Mouse (Mus musculus) heart, embryonic 12.5 days (tissue): ENCODE data around the gene Uri1. TPM values are rescaled to one million over a fixed set of nuclear protein-coding genes. Genes with fewer than 3 reads are reported as not detected.

Experiments used
- ATAC-seq: fragments of 200-750 bp; cut with Nextera tagmentation; 2 replicates; pipeline ENCODE4 v1.8.0; 2017; ENCODE audit warnings: moderate TSS enrichment, moderate library complexity; ENCODE audit not compliant: insufficient number of reproducible peaks, low FRiP score
- H3K27ac ChIP-seq: fragments of 300-500 bp; sonication (generic); 2 replicates; pipeline ENCODE4 v1.5.1; 2016; ENCODE audit warnings: mild to moderate bottlenecking, moderate library complexity; ENCODE audit not compliant: poor library complexity, severe bottlenecking
- H3K27me3 ChIP-seq: fragments of 300-500 bp; sonication (generic); replicated peaks from 2 replicates; pipeline ENCODE4 v1.6.1; 2016; ENCODE audit warnings: mild to moderate bottlenecking, moderate library complexity
- H3K36me3 ChIP-seq: fragments of 300-500 bp; sonication (generic); 2 replicates; pipeline ENCODE4 v1.6.1; 2016; ENCODE audit warnings: mild to moderate bottlenecking, moderate library complexity
- H3K4me1 ChIP-seq: fragments of 300-500 bp; sonication (generic); replicated peaks from 2 replicates; pipeline ENCODE4 v1.6.1; 2016; ENCODE audit warnings: mild to moderate bottlenecking
- H3K4me2 ChIP-seq: fragments of 300-500 bp; sonication (generic); 2 replicates; pipeline ENCODE4 v1.6.1; 2016; ENCODE audit warnings: mild to moderate bottlenecking, moderate library complexity
- H3K4me3 ChIP-seq: fragments of 300-500 bp; sonication (generic); 2 replicates; pipeline ENCODE4 v1.5.1; 2016; ENCODE audit warnings: mild to moderate bottlenecking
- H3K9ac ChIP-seq: fragments of 300-500 bp; sonication (generic); 2 replicates; pipeline ENCODE4 v1.6.1; 2016; ENCODE audit warnings: mild to moderate bottlenecking, moderate library complexity
- H3K9me3 ChIP-seq: fragments of 300-500 bp; sonication (generic); replicated peaks from 2 replicates; pipeline ENCODE4 v1.6.1; 2016; ENCODE audit warnings: mild to moderate bottlenecking, moderate library complexity
- WGBS: fragments of 180-500 bp; shearing (Covaris S2); methylation state at CpG from one replicate; pipeline ENCODE4 v1.1.7; 2016; 5-methylcytosine and 5-hydroxymethylcytosine counted together
- polyA plus RNA-seq: library from polyadenylated mRNA; unstranded; fragments of >200 nt; fragmentation: Nextera tagmentation; extraction: Ambion mirVana; gene quantifications from 2 replicates; pipeline ENCODE4 v1.2.1, GENCODE M21; 2016

The Uri1 gene
- polyA plus RNA-seq, 1 experiment from 2014 or later, result 43.5 TPM

DNA sequence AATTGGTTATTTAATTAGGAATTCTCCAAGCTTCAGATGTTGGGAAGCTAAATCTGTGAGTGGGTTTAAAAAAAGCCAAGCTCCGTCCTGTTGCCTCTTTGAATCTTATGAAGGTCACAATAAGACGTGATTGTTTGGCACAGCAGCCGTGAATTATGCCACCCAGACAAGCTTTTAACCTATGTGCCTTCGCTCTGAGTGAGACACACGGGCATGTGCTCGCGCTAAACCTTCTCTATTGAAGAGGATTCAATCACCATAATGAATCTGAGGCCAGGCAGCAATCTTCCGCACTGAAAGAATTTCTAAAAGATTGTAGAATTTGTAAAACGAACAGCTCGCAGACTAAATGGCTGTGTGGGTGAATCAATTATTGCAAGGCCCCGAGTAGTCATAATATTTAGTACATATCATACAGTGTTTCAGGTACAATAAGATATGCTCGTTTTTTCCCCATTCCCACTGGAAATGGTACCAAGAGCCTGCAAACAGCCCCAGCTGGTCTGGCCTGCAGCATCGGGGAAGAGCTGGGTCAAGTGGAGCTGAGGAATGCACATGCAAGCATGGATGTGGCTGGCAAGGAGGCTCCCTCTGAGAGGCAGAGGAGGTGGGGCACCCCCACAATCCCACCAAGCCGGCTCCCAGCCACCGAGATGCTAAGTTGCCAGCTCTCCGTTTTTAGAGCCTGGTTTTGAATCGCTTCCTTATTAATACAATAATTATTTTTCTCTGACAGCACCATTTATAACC is 101.5 kb downstream of the Uri1 start:
- H3K9me3 ChIP-seq, result peaks cover 16% of the 10 kb centered on the region
- H3K4me1 ChIP-seq, result no peaks in the 10 kb centered on the region
- H3K4me3 ChIP-seq, result no peak overlapping the region
- no peak overlapping the region for H3K27ac ChIP-seq
- H3K27me3 ChIP-seq, result 0 out of 2 replicates have a peak, but pooled peaks cover 8% of the 10 kb centered on the region
- WGBS, result 76% methylated on average over 17 of the region's 17 CpGs
- no peak overlapping the region for H3K9ac ChIP-seq
- no peak for ATAC-seq
- no peaks in the 10 kb centered on the region for H3K36me3 ChIP-seq
- no peak overlapping the region for H3K4me2 ChIP-seq

DNA sequence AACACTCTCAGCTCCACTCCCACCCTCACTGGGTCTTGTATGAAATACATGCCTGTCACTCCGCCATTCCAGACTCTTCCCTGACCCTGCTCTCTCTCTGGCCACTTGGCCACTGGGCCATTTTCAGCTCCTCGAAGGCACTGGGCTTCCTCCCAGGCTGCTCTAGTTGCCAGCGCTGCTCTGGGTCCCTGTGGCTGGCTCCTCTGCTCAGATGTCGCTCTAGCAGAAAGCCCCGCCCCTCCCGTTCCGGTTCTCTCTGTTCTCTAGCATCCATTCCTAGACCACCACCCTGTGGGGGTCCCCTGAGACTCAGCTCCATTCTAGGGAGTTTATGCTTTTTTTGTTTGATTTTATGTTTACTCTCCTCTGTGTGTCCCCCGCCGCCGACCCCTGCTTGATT is 104.4 kb downstream of the Uri1 start:
- Histone ChIP-seq H3K4me3 (no peak overlapping the region), H3K27ac (no peak overlapping the region), H3K27me3 (0 out of 2 replicates have a peak, but pooled peaks cover 13% of the 10 kb centered on the region), H3K36me3 (no peaks in the 10 kb centered on the region), H3K4me2 (no peak overlapping the region), H3K4me1 (no peaks in the 10 kb centered on the region), H3K9me3 (peaks cover 12% of the 10 kb centered on the region), H3K9ac (no peak overlapping the region)
- WGBS, result 49% methylated on average over 10 of the region's 10 CpGs
- no peak for ATAC-seq

DNA sequence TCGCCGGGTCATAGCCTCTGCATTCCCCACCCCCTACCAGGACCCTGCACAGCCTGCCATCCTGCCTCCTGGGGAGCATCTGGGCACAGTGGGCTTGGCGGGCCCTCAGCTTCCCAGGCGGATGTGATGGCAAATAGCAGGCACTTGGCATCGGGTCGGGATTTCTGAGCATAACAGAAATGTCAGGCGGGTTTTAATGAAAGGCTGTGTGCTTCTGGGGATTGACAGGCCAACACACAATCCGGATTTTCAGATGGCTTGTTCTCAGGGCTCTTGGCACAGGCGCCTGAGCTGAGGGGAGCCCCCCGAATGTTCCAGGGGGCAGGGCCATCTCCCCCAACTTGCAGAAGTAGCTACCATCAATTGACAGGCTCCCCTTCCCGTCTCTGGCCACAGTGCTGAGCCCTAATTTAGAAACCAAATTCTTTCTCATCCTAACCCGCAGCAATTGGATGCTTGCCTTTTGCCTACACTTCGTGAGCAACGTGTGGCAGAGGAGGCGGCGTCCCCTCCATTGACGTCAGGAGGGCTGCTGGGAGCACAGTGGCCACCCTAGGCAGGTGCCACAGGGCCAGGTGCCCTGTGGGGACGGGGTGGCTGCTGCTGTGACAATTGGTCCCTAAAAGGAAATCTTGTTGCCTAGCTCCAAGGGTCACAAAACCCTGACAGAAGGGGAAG is 106.5 kb downstream of the Uri1 start:
- WGBS, result 62% methylated on average over 18 of the region's 18 CpGs
- H3K9ac ChIP-seq, result no peak overlapping the region

DNA sequence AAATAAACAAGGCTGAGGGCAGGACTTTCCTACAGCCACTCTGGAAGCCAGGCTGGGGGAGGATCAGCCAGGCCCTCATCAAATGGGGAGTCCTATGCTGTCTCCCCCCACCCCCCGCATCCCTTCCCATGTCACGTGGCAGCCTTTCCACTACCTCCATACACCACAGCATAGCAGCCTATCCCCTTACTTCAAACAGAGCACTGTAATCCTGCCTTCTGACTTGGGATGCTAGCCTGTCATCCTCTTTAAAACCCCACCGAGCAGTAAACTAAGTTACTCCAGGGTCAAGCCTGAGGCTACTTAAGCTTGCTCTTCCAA is 111.6 kb downstream of the Uri1 start:
- H3K9ac ChIP-seq, result no peak overlapping the region
- no peaks in the 10 kb centered on the region for H3K36me3 ChIP-seq
- H3K4me1 ChIP-seq, result peaks cover 6% of the 10 kb centered on the region; the same call in 1 of the 2 replicates
- H3K9me3 ChIP-seq, result 0 out of 2 replicates have a peak, but pooled peaks cover 11% of the 10 kb centered on the region
- WGBS, result 38% methylated on average over 3 of the region's 3 CpGs
- no peak overlapping the region for H3K27ac ChIP-seq
- H3K4me2 ChIP-seq, result no peak overlapping the region
- no peak overlapping the region for H3K4me3 ChIP-seq
- ATAC-seq, result no peak
- H3K27me3 ChIP-seq, result 0 out of 2 replicates have a peak, but pooled peaks cover 4% of the 10 kb centered on the region

More for the DNA sequence above, 106.5 kb downstream of the Uri1 start:
- no peaks in the 10 kb centered on the region for H3K36me3 ChIP-seq
- H3K4me3 ChIP-seq, result no peak overlapping the region
- H3K27ac ChIP-seq, result no peak overlapping the region
- no peak overlapping the region for H3K4me2 ChIP-seq
- 0 out of 2 replicates have a peak, but pooled peaks cover 11% of the 10 kb centered on the region for H3K9me3 ChIP-seq
- H3K4me1 ChIP-seq, result 0 out of 2 replicates have a peak, but pooled peaks cover under 1% of the 10 kb centered on the region
- ATAC-seq, result no peak
- 0 out of 2 replicates have a peak, but pooled peaks cover 13% of the 10 kb centered on the region for H3K27me3 ChIP-seq

DNA sequence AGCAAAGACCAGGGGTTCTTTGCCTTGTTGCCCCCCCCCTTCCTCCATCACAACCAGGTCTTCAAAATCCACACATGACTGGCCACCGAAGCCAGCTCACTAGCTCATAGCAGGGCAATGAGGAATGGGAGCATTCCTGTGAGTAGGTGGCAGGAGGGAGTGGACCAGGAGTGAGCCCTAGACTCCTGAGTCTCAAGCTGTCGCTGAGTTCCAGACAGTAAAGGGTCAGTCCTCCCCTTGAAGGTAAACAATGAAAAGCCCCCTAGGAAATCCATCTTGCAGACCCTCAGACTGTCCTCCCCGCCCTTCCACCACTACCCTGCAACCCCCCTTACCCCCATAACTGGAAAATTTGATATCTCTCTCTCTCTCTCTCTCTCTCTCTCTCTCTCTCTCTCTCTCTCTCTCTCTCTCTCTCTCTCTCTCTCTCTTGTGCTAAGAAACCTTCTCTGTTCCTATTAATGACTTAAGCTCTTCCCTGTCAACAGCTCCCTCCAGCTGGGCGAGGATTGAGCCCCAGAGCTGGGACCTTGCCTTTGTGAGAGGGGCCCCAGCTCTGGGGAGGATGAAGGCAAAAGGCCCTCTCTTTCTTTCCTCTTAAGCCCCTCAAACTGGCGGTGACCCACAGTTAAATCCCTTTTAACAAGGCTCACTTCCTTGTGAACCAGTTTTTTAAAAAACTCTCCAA is 112.1 kb downstream of the Uri1 start:
- H3K9me3 ChIP-seq, result 0 out of 2 replicates have a peak, but pooled peaks cover 11% of the 10 kb centered on the region
- no peak overlapping the region for H3K27ac ChIP-seq
- ATAC-seq, result no peak
- 35% methylated on average over 5 of the region's 5 CpGs for WGBS
- H3K9ac ChIP-seq, result no peak overlapping the region
- H3K4me1 ChIP-seq, result peaks cover 6% of the 10 kb centered on the region; the same call in 1 of the 2 replicates
- no peak overlapping the region for H3K4me3 ChIP-seq
- no peaks in the 10 kb centered on the region for H3K27me3 ChIP-seq
- no peaks in the 10 kb centered on the region for H3K36me3 ChIP-seq
- H3K4me2 ChIP-seq, result no peak overlapping the region

DNA sequence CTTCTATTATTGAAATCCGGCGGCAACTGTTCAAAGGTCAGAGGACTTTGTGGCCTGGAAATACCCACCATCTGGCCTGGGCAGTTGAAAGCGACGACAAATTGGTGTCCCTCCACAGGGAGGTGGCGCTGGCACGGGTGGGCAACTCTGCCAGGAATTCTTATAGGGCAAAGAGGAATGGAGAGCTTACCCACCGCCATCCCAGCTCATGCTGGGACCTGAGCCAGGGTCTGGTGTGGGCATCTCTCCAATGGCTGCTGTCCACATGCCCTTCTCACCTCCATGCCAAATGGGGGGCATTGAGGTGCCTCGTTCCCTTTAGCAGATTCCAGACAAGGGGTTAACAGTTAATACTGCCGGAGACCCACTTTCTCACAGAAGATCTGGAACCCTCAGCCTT is 113.2 kb downstream of the Uri1 start:
- no peak overlapping the region for H3K9ac ChIP-seq
- H3K4me3 ChIP-seq, result no peak overlapping the region
- no peak overlapping the region for H3K4me2 ChIP-seq
- no peak overlapping the region for H3K27ac ChIP-seq
- peaks cover 6% of the 10 kb centered on the region; the same call in 1 of the 2 replicates for H3K4me1 ChIP-seq
- 0 out of 2 replicates have a peak, but pooled peaks cover 7% of the 10 kb centered on the region for H3K9me3 ChIP-seq
- no peaks in the 10 kb centered on the region for H3K27me3 ChIP-seq
- 82% methylated on average over 9 of the region's 9 CpGs for WGBS
- no peaks in the 10 kb centered on the region for H3K36me3 ChIP-seq
- ATAC-seq, result no peak

Other genes with a start within 250 kb of the Uri1 start
- gene Zfp536, start 249.9 kb downstream of the Uri1 start, polyA plus RNA-seq, result 4.7 and 5.1 TPM in 2 replicates
- 47.9 and 48.1 TPM in 2 replicates for gene Ccne1, start 84.0 kb upstream of the Uri1 start, polyA plus RNA-seq
- gene 1600014C10Rik, start 159.7 kb upstream of the Uri1 start, polyA plus RNA-seq, result 13.5 and 14.1 TPM in 2 replicates
- gene Plekhf1, start 204.5 kb upstream of the Uri1 start, polyA plus RNA-seq, result 1.7 TPM in 2 replicates
- 41.6 and 42.4 TPM in 2 replicates for gene Pop4, start 247.9 kb upstream of the Uri1 start, polyA plus RNA-seq